Mouse (Mus musculus) ES-E14 (cell line): ENCODE results near the gene Zfp740.

ENCODE experiments used
- HCFC1 ChIP-seq: IDR thresholded peaks from 2 replicates; pipeline ENCODE4 v1.6.1; 2012; ENCODE audit warnings: low read length, inconsistent platforms, borderline replicate concordance; ENCODE audit not compliant: insufficient read depth
- ZNF384 ChIP-seq: IDR thresholded peaks from 2 replicates; pipeline ENCODE4 v1.6.1; 2012; ENCODE audit warnings: low read depth, low read length, inconsistent platforms

- no peak for TF ChIP-seq HCFC1
- TF ChIP-seq ZNF384: no peak
Measured at GRCm38 (mm10) chr15:102242404-102243228, 39.6 kb downstream of the Zfp740 start.
